Mouse (Mus musculus) T-helper 1 cell (primary cell): ENCODE data around the gene Slxl1.
"Not testable (repeated sequence)": the region's sequence is repeated elsewhere in the genome, so short reads cannot be mapped to it uniquely, and the experiment has no call there.

ENCODE experiments used
- in situ Hi-C: fragments of 300-600 bp; cut with MboI, MseI; formaldehyde crosslinking; loops from one replicate; pipeline ENCODE4 v1.15.1; 2025; ENCODE audit warnings: high pct_unique_total_duplicates

Gene Slxl1

GRCm38 (mm10) chrX:55226576-55226975 is at the start of gene Slxl1:
Gene Slxl1, plus strand, starts transcription at chrX:55226876.
- in situ Hi-C loops, result not testable (repeated sequence)
